Mouse (Mus musculus) T-helper 2 cell (primary cell): ENCODE results near the gene Wbp2nl.

Experiments
- in situ Hi-C: fragments of 300-600 bp; cut with MboI, MseI; formaldehyde crosslinking; loops from one replicate; pipeline ENCODE4 v1.15.1; 2025; ENCODE audit warnings: high pct_unique_total_duplicates

Wbp2nl gene

DNA sequence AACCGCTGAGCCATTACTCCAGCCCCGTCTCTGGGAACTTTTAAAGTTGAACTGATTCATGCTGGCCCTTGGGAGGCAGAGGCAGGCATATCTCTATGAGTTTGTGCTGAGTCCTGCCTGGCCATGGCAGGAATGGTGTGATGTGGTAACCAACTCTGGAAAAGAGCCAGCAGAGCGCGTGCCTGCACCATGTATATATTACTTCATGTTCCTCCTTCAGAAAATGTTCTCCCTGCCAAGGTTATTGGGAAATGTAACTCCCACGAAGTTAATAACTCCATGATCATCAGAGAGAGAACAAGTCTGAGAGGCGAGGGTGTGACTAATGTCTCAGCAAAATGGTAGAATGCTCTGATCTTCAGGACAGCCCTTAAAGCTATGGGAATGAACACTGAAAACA, 19.1 kb downstream of the Wbp2nl start:
- in situ Hi-C loops = no loop called here

DNA sequence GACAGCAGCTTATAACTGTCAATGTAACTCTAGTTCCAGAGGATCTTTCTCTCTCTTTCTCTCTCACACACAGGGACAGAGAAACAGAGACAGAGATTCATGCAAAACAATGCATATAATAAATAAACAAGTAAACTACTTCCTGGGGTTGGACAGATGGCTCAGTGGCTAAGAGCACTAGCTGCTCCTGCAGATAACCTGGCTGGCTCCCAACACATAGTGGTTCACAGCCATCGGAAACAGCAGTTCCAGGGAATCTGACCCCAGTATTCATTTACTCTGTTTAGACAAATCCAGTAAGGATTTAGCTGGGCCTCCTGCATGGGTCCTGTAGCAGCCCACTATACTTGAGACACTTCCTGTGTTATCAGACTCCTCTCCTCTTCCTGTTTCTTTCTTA, 20.9 kb downstream of the Wbp2nl start:
- in situ Hi-C loops = no loop called here

GRCm38 (mm10) chr15:82322195-82322594, 23.4 kb downstream of the Wbp2nl start:
- in situ Hi-C loops = no loop called here

DNA sequence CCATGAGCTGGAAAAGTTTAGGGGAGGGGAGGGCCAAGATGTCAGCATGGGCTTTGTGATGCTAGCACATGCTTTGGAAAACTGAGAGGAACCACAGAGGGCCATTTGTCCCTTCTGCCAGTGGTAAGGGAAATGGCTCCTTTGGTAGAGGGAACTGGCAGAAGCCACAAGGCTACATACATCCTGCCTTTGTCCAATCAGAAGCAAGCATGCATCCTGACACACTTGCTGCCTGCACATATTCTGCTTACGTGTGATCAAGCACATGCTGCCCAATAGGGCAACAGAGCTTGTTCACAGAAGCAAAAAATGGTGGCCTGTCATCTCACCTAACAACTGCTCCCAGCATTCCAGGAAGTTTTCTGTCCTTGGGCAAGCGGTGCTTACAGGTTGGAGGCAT, 26.6 kb downstream of the Wbp2nl start:
- in situ Hi-C loops = loop anchor here (25.0 kb wide), 2 partner anchors 1238 to 1738 kb away; no protein-coding TSS in a partner anchor

GRCm38 (mm10) chr15:82335194-82335593, 36.4 kb downstream of the Wbp2nl start:
- in situ Hi-C loops = loop anchor here (25.0 kb wide), 2 partner anchors 1248 to 1748 kb away; no protein-coding TSS in a partner anchor

- in situ Hi-C loops = loop anchor here (25.0 kb wide), 2 partner anchors 1249 to 1749 kb away; no protein-coding TSS in a partner anchor
Measured at GRCm38 (mm10) chr15:82336629-82337028, 37.9 kb downstream of the Wbp2nl start.

DNA sequence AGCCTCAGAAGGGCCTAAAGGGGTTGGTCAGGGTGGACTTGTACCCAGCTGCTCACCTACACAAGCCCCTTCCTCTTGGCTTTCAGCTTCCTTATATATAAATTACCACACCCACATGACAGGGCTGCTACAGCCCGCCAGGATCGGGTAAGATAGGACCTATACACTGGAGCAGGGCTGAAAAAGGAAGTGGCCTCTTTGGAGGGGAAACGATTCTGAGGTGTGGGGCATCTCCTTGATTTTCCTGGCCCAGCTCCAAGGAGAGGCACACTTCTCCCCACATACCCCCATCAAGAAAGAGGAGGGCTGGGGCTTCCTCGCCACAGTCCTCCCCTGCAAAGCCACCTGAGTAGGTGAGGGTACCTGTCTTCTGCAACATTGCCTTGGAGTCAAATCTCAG, 39.1 kb downstream of the Wbp2nl start:
- in situ Hi-C loops = loop anchor here (25.0 kb wide), 2 partner anchors 1251 to 1751 kb away; no protein-coding TSS in a partner anchor

DNA sequence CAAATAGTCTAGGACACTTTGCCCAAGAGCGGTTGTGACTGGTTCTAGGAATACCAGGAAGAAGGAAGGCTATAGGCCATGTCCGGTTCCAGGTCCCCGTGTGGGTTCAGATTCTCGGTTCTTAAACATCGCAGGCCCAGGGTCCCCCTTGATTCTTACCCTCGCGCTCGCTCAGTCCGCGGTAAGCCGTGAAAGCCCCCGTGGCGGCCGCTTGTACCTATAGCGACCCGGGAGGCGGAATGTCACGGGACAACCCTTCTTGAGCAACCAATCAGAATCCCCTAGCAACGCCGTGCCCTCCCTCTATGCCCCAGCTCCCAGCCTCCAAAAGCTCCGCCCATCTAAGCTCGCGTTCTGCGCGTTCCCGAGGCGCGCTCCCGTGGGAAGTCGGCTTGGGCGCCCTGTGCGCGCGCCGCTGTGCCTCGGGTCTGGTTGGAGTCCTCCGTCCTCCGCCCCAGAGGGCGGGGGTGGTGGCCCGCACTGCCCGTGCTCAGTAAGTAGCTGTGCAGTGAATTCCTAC, 39.9 kb downstream of the Wbp2nl start, which contains the start of the genes Naga, Pheta2 and Smdt1:
TSS of gene Naga (minus strand) at position 333 of the 520 bp plus-strand sequence.
TSS of gene Pheta2 (plus strand) at position 350 of the 520 bp plus-strand sequence.
TSS of gene Smdt1 (plus strand) at position 367 of the 520 bp plus-strand sequence.
- in situ Hi-C loops = loop anchor here (25.0 kb wide), 2 partner anchors 1251 to 1751 kb away; no protein-coding TSS in a partner anchor

- in situ Hi-C loops = loop anchor here (25.0 kb wide), 2 partner anchors 1252 to 1752 kb away; no protein-coding TSS in a partner anchor
Measured at GRCm38 (mm10) chr15:82339150-82339549, 40.4 kb downstream of the Wbp2nl start.

GRCm38 (mm10) chr15:82339634-82340254, 41.0 kb downstream of the Wbp2nl start:
- in situ Hi-C loops = loop anchor here (5.0 to 25.0 kb wide), 3 partner anchors 62 to 1752 kb away; no protein-coding TSS in a partner anchor

GRCm38 (mm10) chr15:82340414-82341035, 41.8 kb downstream of the Wbp2nl start:
- in situ Hi-C loops = loop anchor here (5.0 to 25.0 kb wide), 3 partner anchors 63 to 1753 kb away; no protein-coding TSS in a partner anchor

GRCm38 (mm10) chr15:82341036-82341501, 42.3 kb downstream of the Wbp2nl start:
- in situ Hi-C loops = loop anchor here (5.0 to 25.0 kb wide), 3 partner anchors 64 to 1754 kb away; no protein-coding TSS in a partner anchor

DNA sequence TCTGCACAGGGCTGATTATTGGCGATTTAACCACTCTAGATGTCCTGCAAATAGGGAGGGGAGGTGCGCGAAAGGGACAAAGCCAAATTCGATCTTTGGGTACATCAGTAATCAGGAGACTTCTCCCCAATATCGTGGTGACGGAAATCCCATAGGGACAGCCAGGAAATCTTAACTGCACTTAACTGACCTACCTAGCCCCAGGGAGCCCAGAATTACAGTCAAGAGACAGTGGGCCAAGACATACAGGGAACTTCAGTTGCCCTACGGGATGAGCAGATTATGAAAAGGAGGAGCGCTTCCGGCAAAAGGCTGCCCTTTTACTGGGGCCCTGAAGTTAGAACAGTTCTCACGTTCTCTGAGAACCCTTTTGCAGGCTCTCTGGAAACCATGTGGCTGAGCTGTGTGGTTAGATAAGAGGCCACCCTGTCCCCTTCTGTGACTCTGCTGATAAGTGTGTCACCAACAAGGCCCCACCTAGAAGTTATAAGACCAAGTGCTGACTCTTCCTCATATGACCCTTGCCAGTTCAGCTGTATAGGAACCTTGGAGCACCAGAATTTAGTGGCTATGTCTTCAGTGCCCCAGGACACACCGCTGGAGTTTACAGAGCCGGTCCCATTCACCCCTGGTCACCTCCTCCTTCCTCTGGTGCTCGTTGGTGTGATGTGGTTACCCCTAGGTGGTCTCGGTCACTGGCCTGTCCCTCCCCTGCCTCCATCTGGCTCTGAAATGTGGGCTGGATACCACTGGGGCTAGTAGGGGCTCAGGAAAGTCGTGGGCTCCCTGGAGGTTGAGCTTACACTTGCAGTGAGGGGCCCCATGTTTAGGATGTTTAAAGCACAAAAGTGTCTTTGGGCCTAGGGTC, 43.2 kb downstream of the Wbp2nl start:
- in situ Hi-C loops = loop anchor here (5.0 to 25.0 kb wide), 3 partner anchors 65 to 1755 kb away; no protein-coding TSS in a partner anchor

GRCm38 (mm10) chr15:82342543-82342935, 43.8 kb downstream of the Wbp2nl start:
- in situ Hi-C loops = loop anchor here (5.0 to 25.0 kb wide), 3 partner anchors 65 to 1755 kb away; no protein-coding TSS in a partner anchor

DNA sequence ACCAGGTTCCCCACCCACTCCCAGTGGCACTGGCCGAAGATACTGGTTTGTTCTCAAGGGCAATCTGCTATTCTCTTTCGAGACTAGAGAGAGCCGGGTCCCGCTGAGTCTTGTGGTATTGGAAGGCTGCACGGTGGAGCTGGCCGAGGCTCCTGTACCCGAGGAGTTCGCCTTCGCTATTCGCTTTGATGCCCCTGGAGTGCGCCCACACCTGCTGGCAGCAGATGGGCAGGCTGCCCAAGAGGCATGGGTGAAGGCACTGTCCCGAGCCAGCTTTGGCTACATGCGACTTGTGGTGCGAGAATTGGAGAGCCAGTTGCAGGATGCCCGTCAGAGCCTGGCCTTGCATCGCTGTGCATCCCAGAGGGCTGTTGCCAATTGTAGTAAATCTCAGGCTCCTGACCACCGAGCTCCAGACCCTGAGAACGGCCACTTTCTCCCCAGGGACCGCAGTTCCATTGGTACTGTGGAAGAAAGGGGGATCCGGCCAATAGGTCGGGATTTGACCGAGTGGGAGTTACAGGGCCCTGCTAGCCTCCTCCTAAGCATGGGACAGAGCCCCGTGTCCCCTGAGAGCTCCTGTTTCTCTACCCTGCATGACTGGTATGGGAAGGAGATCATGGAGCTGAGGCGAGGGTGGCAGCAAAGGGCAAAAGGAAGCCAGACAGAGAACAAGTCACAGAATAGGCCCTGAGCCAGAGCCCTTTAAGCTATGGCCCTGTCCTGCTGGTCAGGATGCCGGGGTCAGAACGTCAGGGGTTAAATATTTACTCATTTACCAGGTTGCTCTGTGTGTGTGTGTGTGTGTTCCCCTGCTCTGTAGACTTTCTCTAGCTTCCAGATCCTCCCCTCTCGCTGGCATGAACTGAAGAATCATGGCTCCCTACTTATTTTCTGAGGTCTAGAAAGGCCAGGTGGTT, 44.9 kb downstream of the Wbp2nl start:
- in situ Hi-C loops = loop anchor here (5.0 to 25.0 kb wide), 3 partner anchors 66 to 1756 kb away; no protein-coding TSS in a partner anchor

- in situ Hi-C loops = loop anchor here (5.0 to 25.0 kb wide), 3 partner anchors 68 to 1758 kb away; no protein-coding TSS in a partner anchor
Measured at GRCm38 (mm10) chr15:82344971-82345370, 46.2 kb downstream of the Wbp2nl start.

DNA sequence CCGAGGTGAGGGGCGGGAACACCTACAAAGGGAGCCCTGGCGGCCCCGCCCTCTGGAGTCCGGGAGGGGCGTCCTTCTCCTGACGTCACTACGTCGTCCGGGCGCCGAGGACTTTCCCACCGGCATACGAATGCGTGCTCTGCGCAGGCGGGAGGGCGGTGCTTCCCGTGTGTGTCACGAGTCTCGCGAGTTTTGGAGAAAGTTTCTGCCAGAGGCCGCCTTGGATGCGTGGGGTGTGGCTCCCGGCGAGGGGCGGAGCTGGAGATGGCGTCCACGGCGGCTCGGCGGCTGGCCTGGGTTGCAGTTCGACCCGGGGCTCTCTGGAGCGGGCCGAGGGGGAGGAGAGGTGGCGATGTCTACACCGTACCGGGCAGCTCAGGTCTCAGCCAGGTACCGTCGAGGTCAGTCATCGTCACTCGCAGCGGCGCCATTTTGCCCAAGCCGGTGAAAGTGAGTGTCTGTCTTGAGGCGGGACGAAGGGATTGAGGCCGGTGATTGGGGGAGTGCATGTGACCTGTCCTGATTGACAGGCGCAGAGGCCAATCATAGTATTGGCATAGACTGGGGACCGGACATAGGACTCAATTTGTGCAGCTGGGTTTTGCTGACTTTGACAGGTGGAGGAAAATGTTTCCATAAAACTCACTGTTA, 47.2 kb downstream of the Wbp2nl start:
- in situ Hi-C loops = loop anchor here (25.0 kb wide), 2 partner anchors 1259 to 1759 kb away; no protein-coding TSS in a partner anchor

- in situ Hi-C loops = loop anchor here (25.0 kb wide), 2 partner anchors 1259 to 1759 kb away; no protein-coding TSS in a partner anchor
Measured at GRCm38 (mm10) chr15:82346580-82347302, 48.0 kb downstream of the Wbp2nl start.
